Mouse (Mus musculus) CD4-positive helper T cell, adult 2 months (primary cell): Measurements from ENCODE around the gene Fbn1.
"Not testable (repeated sequence)": the region's sequence is repeated elsewhere in the genome, so short reads cannot be mapped to it uniquely, and the experiment has no call there.

Experiments used
- DNase-seq: peaks from one replicate; pipeline ENCODE4 v3.0.0-alpha.2; 2012; ENCODE audit warnings: low read depth, missing footprints, low spot score

Gene Fbn1

GRCm38 (mm10) chr2:125293969-125294491 lies 213.8 kb downstream of the Fbn1 start:
- no peak for DNase-seq

GRCm38 (mm10) chr2:125292616-125293015 lies 215.2 kb downstream of the Fbn1 start:
- DNase-seq: no peak

GRCm38 (mm10) chr2:125291101-125291500 lies 216.7 kb downstream of the Fbn1 start:
- no peak for DNase-seq

DNA sequence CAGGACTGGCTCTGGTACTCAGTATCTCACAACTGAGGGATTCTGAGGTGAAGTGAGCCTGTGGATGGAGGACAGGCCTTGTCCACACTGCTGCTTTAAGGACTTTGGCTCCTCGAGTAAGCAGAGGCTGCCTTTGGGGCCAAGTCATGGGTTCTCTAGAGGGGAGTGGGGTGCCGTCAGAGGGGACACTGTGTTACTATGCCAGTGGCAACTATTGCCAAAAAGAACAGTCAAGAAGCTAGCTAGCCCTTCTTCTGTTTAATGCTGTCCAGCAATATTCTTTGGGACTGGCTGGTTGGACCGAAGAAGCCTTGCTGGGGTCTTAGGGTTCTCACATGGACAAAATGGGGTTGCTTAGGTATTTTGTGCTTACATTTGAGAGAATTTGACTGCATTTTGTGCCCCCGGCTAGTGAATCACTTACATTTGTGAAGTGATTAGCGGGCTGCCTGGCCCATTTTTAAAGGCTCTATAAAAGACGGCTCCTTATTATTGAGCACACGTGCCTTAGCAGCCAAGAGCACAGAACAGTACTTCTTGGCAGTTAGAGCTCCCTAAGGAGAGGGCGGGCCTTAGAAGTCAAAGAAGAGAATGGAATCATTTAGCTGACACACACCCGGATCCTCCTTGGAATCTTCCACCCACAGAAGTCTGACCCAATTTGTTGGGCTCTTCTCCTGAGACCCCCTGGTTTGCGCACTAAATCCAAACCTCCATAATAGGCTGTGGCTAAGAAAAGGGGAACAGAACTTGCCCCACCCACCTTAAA lies 217.4 kb downstream of the Fbn1 start:
- no peak for DNase-seq

DNA sequence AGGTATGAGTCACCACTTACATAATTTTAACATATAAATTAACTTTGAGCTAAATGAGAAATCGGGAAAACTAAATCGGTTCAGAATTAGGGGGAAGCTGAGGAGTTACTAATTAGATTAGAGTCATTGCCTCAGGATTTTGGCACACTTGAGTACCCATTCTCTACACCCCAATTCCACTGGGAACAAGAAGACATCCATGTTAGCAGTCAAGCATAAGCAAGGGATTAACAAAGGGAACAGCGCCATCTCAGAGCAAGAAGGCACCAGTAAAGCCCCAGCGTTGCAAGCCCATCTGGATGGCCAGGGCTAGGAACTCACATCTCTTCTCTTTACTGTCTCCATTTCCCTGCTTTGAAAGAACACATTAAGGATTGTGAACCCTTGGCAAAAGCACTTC lies 222.0 kb downstream of the Fbn1 start:
- no peak for DNase-seq

- no peak for DNase-seq
Measured at GRCm38 (mm10) chr2:125282334-125283206, 225.2 kb downstream of the Fbn1 start.

DNA sequence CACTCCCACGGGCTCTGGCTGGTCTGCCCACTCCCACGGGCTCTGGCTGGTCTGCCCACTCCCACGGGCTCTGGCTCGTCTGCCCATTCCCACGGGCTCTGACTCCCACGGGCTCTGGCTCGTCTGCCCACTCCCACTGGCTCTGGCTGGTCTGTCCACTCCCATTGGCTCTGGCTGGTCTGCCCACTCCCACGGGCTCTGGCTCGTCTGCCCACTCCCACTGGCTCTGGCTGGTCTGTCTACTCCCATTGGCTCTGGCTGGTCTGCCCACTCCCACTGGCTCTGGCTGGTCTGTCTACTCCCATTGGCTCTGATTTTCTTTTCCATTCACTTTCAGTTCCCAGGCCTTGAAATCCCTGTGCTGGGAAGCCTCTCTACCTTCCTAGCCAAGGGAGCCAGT lies 227.8 kb downstream of the Fbn1 start:
- not testable (repeated sequence) for DNase-seq

- DNase-seq: no peak
Measured at GRCm38 (mm10) chr2:125278474-125278873, 229.3 kb downstream of the Fbn1 start.

DNA sequence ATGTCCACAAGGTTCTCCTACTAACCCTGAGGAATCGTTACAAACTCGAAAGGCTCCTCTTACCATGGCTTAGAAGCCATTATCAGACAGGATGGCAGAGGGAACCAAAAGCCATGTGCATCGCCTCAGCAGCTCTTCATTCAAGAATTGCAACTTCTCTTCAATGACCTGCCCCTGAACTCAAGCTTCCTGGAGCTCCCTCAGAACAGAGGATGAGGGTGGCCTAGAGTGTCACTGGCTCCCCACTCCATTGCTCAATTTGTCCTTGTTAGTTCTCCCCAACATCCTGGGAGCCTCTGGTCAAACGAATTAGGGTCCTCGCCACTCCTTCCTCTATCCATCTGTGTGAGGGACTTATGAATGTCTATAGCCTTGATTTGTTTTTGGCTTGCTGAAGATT lies 231.1 kb downstream of the Fbn1 start:
- DNase-seq: no peak

DNA sequence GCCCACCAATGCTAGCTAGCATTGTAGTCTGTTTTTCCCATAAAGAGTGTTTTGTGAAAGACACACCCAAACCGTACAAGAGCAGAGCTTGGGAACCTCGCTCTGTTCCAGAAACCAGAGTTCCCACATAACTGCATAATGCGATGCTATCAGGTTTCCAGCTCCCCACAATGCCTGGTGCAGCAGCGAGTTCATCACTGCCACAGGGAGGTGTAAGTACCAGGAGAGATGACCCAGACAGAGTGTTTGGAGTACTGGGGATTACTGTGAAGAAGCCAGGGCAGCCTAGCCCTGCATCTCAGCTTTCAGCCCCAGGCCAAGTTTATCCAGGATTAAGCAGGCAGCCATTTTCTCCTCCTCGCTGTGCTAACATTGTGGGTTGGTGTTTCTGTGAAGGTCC lies 232.2 kb downstream of the Fbn1 start:
- DNase-seq: no peak

DNA sequence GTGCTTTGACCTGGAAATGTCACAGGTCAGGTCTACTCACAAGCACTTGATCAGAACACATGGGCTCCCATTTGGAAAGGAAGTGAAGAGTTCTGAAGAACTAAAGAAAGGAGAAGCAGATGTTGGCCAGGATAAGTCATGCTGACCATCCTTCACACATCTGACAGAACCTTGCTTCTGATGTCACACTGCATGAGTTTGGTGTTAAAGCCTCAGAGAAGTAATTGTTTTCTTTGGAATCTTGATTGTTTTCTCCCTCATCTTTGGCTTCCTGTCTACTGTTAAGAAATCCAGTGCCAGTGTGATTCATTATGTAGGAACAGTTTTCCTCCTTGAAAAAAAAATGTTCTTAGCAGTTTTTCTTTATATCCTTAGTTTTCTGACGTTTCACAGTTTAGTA lies 238.9 kb downstream of the Fbn1 start:
- DNase-seq: no peak

DNA sequence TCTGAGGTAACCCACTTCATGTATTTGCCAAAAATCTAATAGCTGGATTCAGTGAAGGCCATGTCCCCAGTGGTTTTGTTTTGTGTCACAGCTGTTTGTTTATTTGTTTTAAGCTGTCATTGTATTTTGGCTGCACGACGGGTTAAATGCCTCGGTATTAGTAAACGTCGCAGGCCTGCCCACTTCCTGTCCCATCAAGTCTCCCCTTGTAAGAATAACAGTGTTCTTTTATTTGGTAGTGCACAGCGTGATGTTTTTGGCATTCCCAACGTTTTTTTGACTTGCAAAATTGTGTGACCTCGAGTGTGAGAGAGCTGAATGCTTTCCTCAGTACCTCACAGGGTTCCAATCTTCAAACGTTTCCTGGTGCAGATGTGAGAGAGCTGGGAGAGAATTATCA lies 244.0 kb downstream of the Fbn1 start:
- no peak for DNase-seq

GRCm38 (mm10) chr2:125263056-125263455 lies 244.7 kb downstream of the Fbn1 start:
- DNase-seq: no peak

GRCm38 (mm10) chr2:125260326-125260725 lies 247.5 kb downstream of the Fbn1 start:
- no peak for DNase-seq

GRCm38 (mm10) chr2:125259230-125260120 lies 248.3 kb downstream of the Fbn1 start:
- peak; percentile 45 for DNase-seq

DNA sequence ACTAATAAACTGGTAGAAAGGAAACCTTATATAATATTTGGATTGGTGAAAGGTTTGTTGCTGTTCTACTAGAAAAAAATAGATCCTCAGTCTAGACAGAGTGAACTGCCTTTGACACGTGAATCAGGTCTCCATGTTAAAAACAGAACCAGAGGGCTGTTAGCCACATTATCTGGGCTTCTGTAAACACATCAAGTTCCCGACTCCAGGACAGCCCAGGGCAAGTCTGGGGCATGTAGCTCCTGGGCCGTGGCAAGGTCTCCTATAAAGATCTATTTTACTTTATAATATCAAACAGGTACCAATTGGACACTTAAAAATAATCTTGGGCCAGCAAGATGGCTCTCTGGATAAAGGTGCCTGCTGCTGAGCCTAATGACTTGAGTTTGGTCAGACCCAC lies 251.9 kb downstream of the Fbn1 start:
- no peak for DNase-seq

DNA sequence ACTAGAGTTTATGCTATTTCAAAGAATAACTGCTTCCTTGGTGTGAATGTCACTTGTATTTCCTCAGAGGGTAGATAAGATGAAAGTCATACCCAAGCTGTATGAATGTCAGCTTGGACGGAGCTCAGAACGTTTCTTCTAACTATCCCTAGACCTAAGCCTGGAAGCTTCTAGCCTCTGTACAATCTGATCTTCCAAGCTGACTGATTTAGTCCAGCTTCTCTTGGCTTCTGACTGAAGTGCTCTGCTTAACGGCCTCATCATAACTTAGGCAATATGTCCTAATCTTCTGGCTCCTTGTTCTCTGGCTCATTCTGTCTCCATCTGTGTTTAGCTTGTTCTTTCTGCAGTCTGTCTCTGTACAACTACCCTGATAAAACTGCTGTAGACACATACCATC lies 253.2 kb downstream of the Fbn1 start:
- DNase-seq: no peak

DNA sequence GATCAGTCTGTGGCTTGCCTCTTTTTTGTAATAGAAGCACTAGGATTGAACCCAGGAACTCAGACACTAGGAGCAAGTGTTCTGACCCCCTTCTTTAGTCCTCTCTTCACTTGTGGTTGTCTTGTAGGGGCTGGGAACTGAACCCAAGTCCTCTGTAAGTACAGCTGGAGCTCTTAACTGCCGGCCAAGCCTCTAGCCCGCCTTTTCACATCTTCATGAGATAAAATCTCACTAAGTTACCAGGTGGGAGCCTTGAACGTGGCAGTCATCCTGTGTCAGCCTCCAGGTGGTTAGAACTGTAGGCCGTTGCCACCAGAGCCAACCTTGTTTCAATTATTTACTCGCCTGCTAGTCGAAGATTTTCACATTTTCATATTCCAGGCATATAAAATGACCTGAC lies 254.1 kb downstream of the Fbn1 start:
- DNase-seq: no peak

DNA sequence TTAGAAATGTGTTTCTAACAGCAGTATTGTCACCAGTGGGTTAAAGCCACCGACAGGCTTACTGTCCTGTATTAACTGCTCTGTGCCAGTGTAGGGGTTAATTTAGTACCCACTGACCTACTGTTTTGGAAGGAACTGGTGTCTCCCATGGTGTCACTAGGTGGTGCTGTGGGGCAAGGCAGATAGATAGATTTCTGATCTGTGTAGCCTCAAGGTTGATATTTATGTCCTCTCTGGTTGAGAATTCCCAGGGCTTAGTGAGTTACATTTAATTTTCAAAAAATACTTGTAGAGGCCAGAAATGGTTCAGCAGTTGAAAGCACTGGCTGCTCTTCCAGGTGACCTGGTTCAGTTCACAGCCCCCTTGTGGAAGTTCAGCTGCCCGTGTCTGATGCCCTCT lies 255.5 kb downstream of the Fbn1 start:
- peak; percentile 58 for DNase-seq

DNA sequence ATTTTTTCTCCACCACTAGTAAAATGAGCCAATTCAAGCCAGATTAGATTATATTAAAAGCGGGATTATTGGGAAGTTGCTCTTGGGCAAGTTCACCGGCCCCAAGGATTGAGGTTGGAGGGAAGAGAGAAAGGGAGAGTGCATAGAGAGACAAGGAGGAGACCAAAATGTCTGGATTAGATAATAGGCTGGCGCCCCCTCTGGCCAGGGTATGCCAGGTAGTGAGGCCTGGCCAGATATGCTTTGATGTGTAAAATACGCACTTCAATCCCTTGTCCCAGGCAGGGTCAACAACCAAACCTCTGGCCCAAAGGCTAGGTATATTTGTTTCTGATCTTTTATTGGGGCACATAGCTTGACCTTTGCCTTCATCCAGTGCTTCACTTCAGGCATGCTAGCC lies 256.0 kb downstream of the Fbn1 start:
- peak; percentile 40 for DNase-seq
